Mouse (Mus musculus) stomach, postnatal 0 days (tissue): ENCODE results near the gene C1ql1.

Source experiments
- CTCF ChIP-seq: IDR thresholded peaks from 2 replicates; pipeline ENCODE4 v1.5.1; 2016; ENCODE audit warnings: antibody characterized with exemption, low read depth, mild to moderate bottlenecking, moderate library complexity
- EP300 ChIP-seq: optimal IDR thresholded peaks from 2 replicates; pipeline ENCODE3; 2016; ENCODE audit warnings: antibody characterized with exemption

GRCm38 (mm10) chr11:102939024-102939675 lies 7.3 kb downstream of the C1ql1 start:
- 0 out of 2 replicates have a peak, but pooled peaks have one; percentile 15 for TF ChIP-seq CTCF
- TF ChIP-seq EP300, result no peak
